Mouse (Mus musculus) embryonic facial prominence, embryonic 13.5 days (tissue): ENCODE measurements around the gene Ppp1cc. TPM values are rescaled to one million over a fixed set of nuclear protein-coding genes. Genes with fewer than 3 reads are reported as not detected.

Experiments used
- ATAC-seq: fragments of 200-750 bp; cut with Nextera tagmentation; 2 replicates; pipeline ENCODE4 v1.8.0; 2017; ENCODE audit warnings: low read depth; ENCODE audit not compliant: insufficient number of reproducible peaks, insufficient read depth, low FRiP score, low TSS enrichment
- H3K27ac ChIP-seq: fragments of 300-500 bp; sonication (generic); 2 replicates; pipeline ENCODE4 v1.5.1; 2015; ENCODE audit warnings: moderate library complexity, mild to moderate bottlenecking, inconsistent platforms
- H3K27me3 ChIP-seq: fragments of 300-500 bp; sonication (generic); 2 replicates; pipeline ENCODE4 v1.6.1; 2015; ENCODE audit warnings: mild to moderate bottlenecking, inconsistent platforms
- H3K36me3 ChIP-seq: fragments of 300-500 bp; sonication (generic); 2 replicates; pipeline ENCODE4 v1.6.1; 2015; ENCODE audit warnings: mild to moderate bottlenecking, inconsistent platforms
- H3K4me1 ChIP-seq: fragments of 300-500 bp; sonication (generic); 2 replicates; pipeline ENCODE4 v1.6.1; 2015; ENCODE audit warnings: inconsistent platforms
- H3K4me2 ChIP-seq: fragments of 300-500 bp; sonication (generic); 2 replicates; pipeline ENCODE4 v1.6.1; 2015; ENCODE audit warnings: moderate library complexity, mild to moderate bottlenecking, inconsistent platforms
- H3K4me3 ChIP-seq: fragments of 300-500 bp; sonication (generic); 2 replicates; pipeline ENCODE4 v1.5.1; 2015; ENCODE audit warnings: mild to moderate bottlenecking, inconsistent platforms
- H3K9ac ChIP-seq: fragments of 300-500 bp; sonication (generic); 2 replicates; pipeline ENCODE4 v1.6.1; 2015; ENCODE audit warnings: mild to moderate bottlenecking, inconsistent platforms
- H3K9me3 ChIP-seq: fragments of 300-500 bp; sonication (generic); 2 replicates; pipeline ENCODE4 v1.6.1; 2016; ENCODE audit warnings: inconsistent platforms
- WGBS: fragments of 180-500 bp; shearing (Covaris S2); methylation state at CpG from one replicate; pipeline ENCODE4 v1.1.7; 2015; ENCODE audit warnings: mixed read lengths; 5-methylcytosine and 5-hydroxymethylcytosine counted together
- polyA plus RNA-seq: library from polyadenylated mRNA; unstranded; fragments of >200 nt; fragmentation: Nextera tagmentation; extraction: Ambion mirVana; gene quantifications from 2 replicates; pipeline ENCODE4 v1.2.1, GENCODE M21; 2015

Ppp1cc gene
- polyA plus RNA-seq, 1 experiment from 2014 or later, result 249 TPM

DNA sequence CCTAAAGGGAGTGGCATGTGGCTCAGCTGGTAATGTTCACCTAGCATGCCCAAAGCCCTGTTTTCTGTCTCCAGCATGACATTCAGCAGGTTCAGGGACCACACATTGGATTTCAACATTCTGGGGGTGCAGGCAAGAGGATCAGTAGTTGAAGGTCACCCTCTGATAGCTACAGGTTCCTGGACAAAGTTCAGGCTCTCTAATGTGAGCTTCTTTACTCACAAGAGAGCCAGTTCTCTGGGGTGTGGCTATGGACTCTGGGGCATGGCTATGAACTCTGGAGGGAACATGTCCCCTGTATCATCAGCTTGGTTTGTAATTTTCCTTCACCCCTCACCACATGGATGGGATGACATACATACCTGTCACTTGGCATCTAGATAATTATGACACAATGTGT is 2.5 kb upstream of the Ppp1cc start:
- Histone ChIP-seq H3K4me2 (no peak overlapping the region), H3K9ac (no peak overlapping the region), H3K27ac (no peak overlapping the region), H3K36me3 (no peaks in the 10 kb centered on the region), H3K27me3 (no peaks in the 10 kb centered on the region), H3K9me3 (no peaks in the 10 kb centered on the region), H3K4me1 (peaks cover 27% of the 10 kb centered on the region), H3K4me3 (no peak overlapping the region)
- ATAC-seq, result no peak

DNA sequence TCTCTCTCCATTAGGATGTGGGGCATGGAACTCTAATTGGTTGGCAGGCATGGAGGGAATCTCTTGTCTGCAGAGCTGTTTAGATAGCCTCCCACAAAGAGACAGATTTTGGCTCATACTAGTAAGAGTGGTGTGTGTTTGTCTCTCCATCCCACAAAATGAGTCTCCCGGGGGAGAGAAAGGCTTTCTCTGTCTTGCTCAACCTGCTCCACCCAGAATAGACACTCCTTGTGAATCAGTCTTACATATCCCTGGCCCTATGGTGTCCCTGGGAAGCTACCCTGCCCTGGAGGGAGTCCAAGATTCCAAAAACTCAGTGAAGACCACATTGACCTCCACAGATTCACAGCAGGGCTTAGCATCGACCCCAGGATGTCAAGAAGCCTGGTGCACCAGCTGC is 1.6 kb upstream of the Ppp1cc start:
- Histone ChIP-seq H3K9me3 (no peaks in the 10 kb centered on the region), H3K36me3 (peaks cover 8% of the 10 kb centered on the region; the same call in 1 of the 2 replicates), H3K4me1 (peaks cover 36% of the 10 kb centered on the region), H3K4me2 (no peak overlapping the region; the same call in 1 of the 2 replicates), H3K27ac (no peak overlapping the region), H3K9ac (no peak overlapping the region; the same call in 1 of the 2 replicates), H3K27me3 (no peaks in the 10 kb centered on the region), H3K4me3 (no peak overlapping the region)
- no peak for ATAC-seq
- 69% methylated on average over 2 of the region's 2 CpGs for WGBS

DNA sequence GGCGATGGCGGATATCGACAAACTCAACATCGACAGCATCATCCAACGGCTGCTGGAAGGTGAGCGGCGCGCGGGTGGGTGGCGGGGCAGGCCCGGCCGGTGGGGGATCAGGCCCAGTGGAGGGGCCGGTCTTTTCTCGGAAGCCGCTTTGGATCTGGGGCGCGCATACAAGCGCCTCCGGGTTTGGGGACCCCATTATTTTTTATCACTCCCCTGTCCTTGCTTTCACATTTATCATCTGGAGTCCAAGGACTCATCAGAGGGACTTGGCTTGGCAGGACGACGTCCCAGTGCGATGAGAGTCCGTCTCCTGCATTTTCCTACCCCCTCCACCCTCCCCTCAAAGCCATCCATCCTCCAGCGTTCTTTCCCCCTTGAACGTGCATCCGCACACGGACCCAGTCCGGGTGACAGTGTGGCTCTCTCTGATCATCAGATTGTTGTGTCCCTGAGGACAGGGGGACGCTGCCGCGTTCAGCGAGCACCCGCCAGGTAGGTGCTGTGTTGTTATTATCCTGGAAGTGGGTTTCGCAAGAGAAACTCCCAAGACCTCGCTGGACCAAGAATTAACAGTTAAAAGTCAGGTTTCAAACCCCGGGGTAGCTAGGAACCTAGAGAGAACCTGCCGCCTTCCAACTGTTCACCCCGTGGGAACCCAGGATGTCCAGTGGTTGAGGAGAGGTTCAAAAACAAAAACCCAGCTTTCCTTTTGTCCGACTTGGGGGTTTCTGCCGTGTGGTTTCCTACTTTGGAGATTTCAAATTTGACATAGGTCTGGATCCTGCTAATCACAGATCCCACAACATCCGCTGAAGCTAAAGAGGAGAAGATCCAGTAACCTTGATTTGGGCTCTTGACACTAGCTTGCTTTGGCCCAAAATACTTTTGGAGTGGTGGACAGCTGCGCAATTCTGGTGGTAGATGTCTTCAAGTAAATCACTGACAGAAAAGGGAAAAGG is 758 bp downstream of the Ppp1cc start:
- 2% methylated on average over 42 of the region's 42 CpGs for WGBS
- Histone ChIP-seq H3K36me3 (peaks cover 23% of the 10 kb centered on the region), H3K4me1 (peaks cover 58% of the 10 kb centered on the region)

DNA sequence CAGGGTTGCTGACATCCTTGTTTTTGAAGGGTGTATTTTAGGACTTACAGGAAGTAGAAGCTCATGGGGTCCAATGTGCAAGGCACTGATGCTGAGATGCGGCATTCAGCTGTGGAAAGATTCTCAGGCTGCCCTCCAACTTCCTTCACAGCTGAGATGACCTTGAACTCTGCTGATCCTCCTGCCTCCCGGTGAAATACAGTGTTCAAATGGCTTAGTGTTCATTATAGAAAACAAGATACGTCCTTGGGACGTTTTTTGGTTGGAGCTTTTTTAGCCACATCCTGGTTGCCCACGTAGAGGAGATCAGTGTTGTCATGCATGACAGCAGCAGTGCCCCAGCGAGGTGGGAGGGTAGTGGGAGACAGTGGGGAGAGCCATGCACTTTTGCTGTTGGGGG is 5.1 kb downstream of the Ppp1cc start:
- no peak for ATAC-seq
- Histone ChIP-seq H3K27ac (no peak overlapping the region), H3K27me3 (no peaks in the 10 kb centered on the region), H3K9me3 (no peaks in the 10 kb centered on the region), H3K9ac (no peak overlapping the region), H3K36me3 (peaks cover 62% of the 10 kb centered on the region), H3K4me3 (no peak overlapping the region), H3K4me2 (peak overlapping the region; percentile 9; the same call in 1 of the 2 replicates), H3K4me1 (peaks cover 76% of the 10 kb centered on the region)
- WGBS, result 56% methylated on average over 6 of the region's 6 CpGs

More for the DNA sequence above, 758 bp downstream of the Ppp1cc start:
- Histone ChIP-seq H3K27me3 (no peaks in the 10 kb centered on the region), H3K4me2 (peak overlapping the region; percentile 84), H3K9ac (peak overlapping the region; percentile 93), H3K4me3 (peak overlapping the region; percentile 92), H3K9me3 (no peaks in the 10 kb centered on the region), H3K27ac (peak overlapping the region; percentile 91)
- 0 out of 2 replicates have a peak, but pooled peaks have one; percentile 8 for ATAC-seq

DNA sequence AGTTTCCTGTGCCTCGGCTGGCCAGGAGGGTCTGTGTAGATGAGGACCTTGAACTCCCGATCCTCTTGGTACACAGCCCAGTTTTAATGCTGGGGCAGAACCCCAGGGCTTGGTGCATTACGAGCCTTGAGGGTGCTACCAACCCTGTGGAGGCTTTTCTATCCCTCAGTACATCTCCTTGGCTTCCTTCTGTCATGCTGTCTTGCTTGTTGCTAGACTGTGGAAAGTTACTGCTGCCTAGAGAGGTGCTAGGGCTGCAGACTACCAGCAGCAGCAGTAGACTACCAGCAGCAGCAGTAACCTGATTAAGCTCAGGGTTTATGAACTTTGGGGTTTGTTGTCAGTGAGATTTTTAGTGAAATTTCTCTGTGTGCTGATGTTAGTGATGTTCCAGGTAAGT is 5.9 kb downstream of the Ppp1cc start:
- ATAC-seq, result no peak
- no peaks in the 10 kb centered on the region for H3K9me3 ChIP-seq
- H3K27me3 ChIP-seq, result no peaks in the 10 kb centered on the region
- no peak overlapping the region for H3K27ac ChIP-seq
- peaks cover 76% of the 10 kb centered on the region for H3K4me1 ChIP-seq
- no peak overlapping the region for H3K4me3 ChIP-seq
- H3K4me2 ChIP-seq, result no peak overlapping the region
- 76% methylated on average over 3 of the region's 3 CpGs for WGBS
- peaks cover 70% of the 10 kb centered on the region for H3K36me3 ChIP-seq
- H3K9ac ChIP-seq, result peak overlapping the region; percentile 28; the same call in 1 of the 2 replicates

DNA sequence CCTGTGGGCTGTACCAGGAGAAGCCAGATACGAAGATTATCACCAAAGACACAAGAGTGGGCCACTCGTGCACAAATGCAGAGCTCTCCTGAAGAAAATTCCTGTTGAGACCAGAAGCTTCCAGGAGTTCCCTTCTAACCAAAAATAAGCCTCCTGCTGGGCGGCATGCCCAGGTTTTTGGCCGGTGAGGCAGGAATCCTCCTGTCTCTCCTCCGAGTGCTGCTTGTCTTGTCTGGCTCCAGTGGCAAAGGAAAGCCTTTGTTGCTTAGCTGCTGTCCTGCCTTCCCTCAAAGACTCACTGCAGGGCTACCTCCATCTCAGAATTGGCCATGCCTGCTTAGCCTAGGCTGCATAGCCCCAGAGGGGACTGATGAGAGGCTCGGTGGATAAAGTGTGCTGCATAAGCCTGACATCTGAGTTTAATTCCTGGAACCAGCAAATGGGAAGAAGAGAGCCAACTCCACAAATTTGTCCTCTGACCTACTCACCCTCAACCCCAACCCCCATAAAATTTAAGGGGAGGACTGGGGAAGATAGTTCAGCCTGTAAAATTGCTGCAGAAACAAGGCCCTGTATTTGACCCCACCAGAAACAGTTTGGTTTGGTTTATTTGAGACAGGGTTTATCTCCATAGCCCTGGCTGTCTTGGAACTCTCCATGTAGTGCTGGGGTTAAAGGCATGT is 7.3 kb downstream of the Ppp1cc start:
- 0 out of 2 replicates have a peak overlapping the region, but pooled peaks have one; percentile 52 for H3K9ac ChIP-seq
- peaks cover 84% of the 10 kb centered on the region for H3K36me3 ChIP-seq
- no peak overlapping the region for H3K4me3 ChIP-seq
- H3K27me3 ChIP-seq, result no peaks in the 10 kb centered on the region
- H3K4me2 ChIP-seq, result no peak overlapping the region
- 56% methylated on average over 6 of the region's 6 CpGs for WGBS
- no peak for ATAC-seq
- no peaks in the 10 kb centered on the region for H3K9me3 ChIP-seq
- H3K27ac ChIP-seq, result peak overlapping the region; percentile 52
- H3K4me1 ChIP-seq, result peaks cover 64% of the 10 kb centered on the region

DNA sequence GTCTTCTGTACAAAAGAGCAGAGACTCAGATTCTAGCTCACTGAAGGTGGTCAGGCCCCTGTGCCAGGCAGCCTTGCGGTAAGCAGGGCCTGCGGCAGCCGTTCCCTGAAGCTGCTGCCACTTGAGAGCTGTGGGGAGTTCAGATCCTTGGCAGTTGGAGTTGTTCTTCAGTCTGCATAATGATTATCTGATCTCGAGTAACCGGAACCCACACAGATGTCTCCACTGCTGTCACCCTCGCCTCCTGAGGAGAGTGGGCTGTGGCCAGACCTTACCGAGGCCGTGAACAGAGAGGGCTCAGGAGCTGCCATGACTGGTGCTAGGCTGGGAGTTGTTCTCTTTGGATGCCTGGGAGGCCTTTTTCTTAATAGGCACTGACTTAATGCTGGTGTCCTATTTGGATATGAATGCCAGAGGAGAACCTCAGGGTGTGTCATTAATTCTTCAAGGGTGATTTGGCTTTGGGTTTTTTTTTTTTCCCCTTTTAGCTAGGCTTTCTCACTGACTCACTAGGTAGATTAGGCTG is 8.6 kb downstream of the Ppp1cc start:
- Histone ChIP-seq H3K4me2 (no peak overlapping the region), H3K27me3 (no peaks in the 10 kb centered on the region), H3K4me1 (peaks cover 51% of the 10 kb centered on the region), H3K27ac (peak overlapping the region; percentile 22; the same call in 1 of the 2 replicates), H3K9ac (peak overlapping the region; percentile 52; the same call in 1 of the 2 replicates), H3K9me3 (no peaks in the 10 kb centered on the region), H3K4me3 (no peak overlapping the region), H3K36me3 (peaks cover 87% of the 10 kb centered on the region)
- WGBS, result 57% methylated on average over 8 of the region's 8 CpGs
- no peak for ATAC-seq

DNA sequence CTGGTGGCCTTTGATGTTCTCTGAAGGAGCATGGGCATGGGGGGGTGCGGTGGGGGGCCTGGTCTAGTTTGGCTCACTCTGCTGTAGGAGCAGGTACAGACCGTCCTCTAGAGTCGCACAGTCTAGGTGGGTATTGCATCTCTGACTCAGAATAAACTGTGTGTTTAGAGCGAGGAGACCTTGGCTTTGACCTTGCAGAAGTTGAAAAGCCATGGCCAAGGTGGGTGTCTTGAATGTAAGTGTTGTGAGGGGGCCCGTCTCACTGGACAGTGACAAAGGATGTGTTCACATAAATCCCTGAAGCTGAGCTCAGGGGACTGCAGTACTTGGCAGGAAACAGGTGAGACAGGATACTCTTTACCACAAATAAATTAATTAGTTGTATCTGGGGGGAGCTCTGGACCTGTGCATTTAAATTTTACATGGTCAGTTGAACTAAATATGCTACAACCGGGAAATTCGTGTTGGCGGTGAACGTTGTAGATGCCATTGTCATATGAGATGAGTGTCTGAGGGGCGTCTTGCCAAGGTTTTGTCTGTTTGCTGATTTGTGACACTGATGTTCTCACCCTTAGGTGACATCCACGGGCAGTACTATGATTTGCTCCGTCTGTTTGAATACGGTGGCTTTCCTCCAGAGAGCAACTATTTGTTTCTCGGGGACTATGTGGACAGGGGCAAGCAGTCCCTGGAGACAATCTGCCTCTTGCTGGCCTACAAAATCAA is 10.4 kb downstream of the Ppp1cc start:
- Histone ChIP-seq H3K4me1 (peaks cover 33% of the 10 kb centered on the region), H3K9me3 (no peaks in the 10 kb centered on the region), H3K27ac (no peak overlapping the region), H3K27me3 (no peaks in the 10 kb centered on the region), H3K9ac (no peak overlapping the region), H3K4me2 (no peak overlapping the region), H3K36me3 (peaks cover 93% of the 10 kb centered on the region), H3K4me3 (no peak overlapping the region)
- WGBS, result 89% methylated on average over 14 of the region's 14 CpGs
- ATAC-seq, result no peak

DNA sequence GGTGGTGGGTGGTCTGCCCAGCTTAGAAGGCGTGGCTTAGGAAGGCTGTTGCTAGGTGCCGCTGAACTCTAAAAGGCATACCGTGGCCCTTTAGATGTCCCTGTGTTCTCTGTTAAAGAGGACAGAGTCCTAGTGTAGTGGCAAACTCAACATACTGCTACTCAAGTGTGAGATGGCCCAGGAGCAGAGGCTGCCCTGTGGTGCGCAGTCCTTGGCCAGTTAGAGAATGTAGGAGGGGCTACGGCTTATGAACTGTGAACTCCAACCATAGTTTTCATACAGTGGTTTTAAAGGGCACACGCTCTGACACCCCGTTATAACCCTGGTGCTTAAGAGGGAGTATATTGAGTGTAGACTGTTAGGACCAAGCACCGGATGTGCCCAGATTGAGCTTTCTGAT is 13.0 kb downstream of the Ppp1cc start:
- peaks cover 8% of the 10 kb centered on the region for H3K4me1 ChIP-seq
- no peak for ATAC-seq
- H3K9me3 ChIP-seq, result no peaks in the 10 kb centered on the region
- WGBS, result 96% methylated on average over 8 of the region's 8 CpGs
- H3K4me3 ChIP-seq, result no peak overlapping the region
- H3K27me3 ChIP-seq, result no peaks in the 10 kb centered on the region
- no peak overlapping the region for H3K9ac ChIP-seq
- H3K36me3 ChIP-seq, result peaks cover 84% of the 10 kb centered on the region
- H3K4me2 ChIP-seq, result no peak overlapping the region
- no peak overlapping the region for H3K27ac ChIP-seq

DNA sequence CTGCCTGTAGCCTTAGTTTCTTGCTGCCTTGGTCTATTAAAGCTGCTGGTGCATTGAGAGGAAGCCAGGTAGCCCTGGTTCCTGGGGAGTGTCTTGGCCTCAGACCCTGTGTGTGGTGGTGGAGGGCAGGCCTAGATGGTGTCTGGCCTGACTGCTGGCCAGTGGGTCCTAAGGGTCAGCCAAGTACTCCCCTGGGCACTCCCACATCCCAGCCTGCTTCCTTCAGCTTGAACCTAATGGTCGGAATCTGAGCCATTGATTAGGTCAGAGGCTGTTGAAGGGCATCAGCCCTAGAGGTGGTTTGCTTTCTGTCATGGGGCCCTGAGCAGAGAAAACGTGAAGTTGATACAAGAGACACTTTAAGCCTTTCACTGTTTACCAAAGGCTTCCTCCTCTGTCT is 17.3 kb downstream of the Ppp1cc start:
- no peak for ATAC-seq
- no peak overlapping the region for H3K4me2 ChIP-seq
- no peaks in the 10 kb centered on the region for H3K27me3 ChIP-seq
- H3K27ac ChIP-seq, result no peak overlapping the region
- H3K4me1 ChIP-seq, result no peaks in the 10 kb centered on the region
- H3K9me3 ChIP-seq, result no peaks in the 10 kb centered on the region
- peaks cover 54% of the 10 kb centered on the region for H3K36me3 ChIP-seq
- 64% methylated on average over 2 of the region's 2 CpGs for WGBS
- no peak overlapping the region for H3K9ac ChIP-seq
- no peak overlapping the region for H3K4me3 ChIP-seq

DNA sequence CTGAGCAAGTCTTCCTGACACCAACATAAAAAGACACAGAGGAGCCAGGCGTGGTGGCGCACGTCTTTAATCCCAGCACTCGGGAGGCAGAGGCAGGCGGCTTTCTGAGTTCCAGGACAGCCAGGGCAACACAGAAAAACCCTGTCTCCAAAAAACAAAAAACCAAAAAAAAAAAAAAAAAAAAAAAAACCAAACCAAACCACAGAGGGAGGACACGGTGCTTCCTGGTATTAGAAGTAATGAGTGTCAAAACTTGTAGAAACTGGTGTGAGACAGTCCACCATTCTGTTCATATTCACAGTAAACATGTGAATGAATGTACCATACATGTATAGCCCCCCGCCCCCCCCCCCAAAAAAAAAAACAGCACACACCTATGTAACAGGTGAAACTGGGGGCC is 17.9 kb downstream of the Ppp1cc start:
- Histone ChIP-seq H3K4me3 (no peak overlapping the region), H3K9ac (no peak overlapping the region), H3K36me3 (peaks cover 49% of the 10 kb centered on the region), H3K9me3 (no peaks in the 10 kb centered on the region), H3K4me1 (no peaks in the 10 kb centered on the region), H3K4me2 (no peak overlapping the region), H3K27ac (no peak overlapping the region), H3K27me3 (no peaks in the 10 kb centered on the region)
- ATAC-seq, result no peak
- 92% methylated on average over 7 of the region's 7 CpGs for WGBS
